ENCODE assay signal across 26 mouse cellular contexts in genomic region chr2:128115579-128115978, GRCm38 (mm10). TPM values are rescaled to one million over a fixed set of nuclear protein-coding genes. Genes with fewer than 3 reads are reported as not detected.
DNase-seq lines count a peak whose midpoint lies in the region; ATAC-seq and TF ChIP-seq lines count a peak whose summit lies in the region.
"Had no signal": no experiment of that assay in that cellular context is flagged by ENCODE, and none has a peak within 500 bp of the region (broad histone marks: within the 10 kb centered on the region; RNA-seq: fewer than 3 reads in every experiment).

No protein-coding gene starts in this region.

- TF ChIP-seq POLR2A in ES-Bruce4 (IDR thresholded peaks at IDR 0.05; ENCODE audit: insufficient read depth, low read length), result no peak

- 0 out of 2 replicates have a peak, but pooled peaks have one; percentile 55 for TF ChIP-seq EP300 in ES-Bruce4 (IDR thresholded peaks at IDR 0.05; ENCODE audit: insufficient read depth, low read depth, low read length)

- 26% methylated on average over 4 of the region's 4 CpGs for WGBS in hindbrain, embryonic 10.5 days
- 21% methylated on average over 4 of the region's 4 CpGs for WGBS in hindbrain, embryonic 14.5 days
- 32% methylated on average over 4 of the region's 4 CpGs for WGBS in neural tube, embryonic 11.5 days
- WGBS in midbrain, postnatal 0 days, result 62% methylated on average over 4 of the region's 4 CpGs

- ATAC-seq in hindbrain, embryonic 14.5 days (ENCODE audit: low FRiP score), result no peak
- ATAC-seq in neural tube, embryonic 11.5 days (ENCODE audit: insufficient read depth, low FRiP score, low TSS enrichment), result no peak
- no peak for ATAC-seq in midbrain, postnatal 0 days (ENCODE audit: low FRiP score)
- ATAC-seq: activated CD4-positive, CD25-positive, alpha-beta regulatory T cell, adult 4 months; forebrain, embryonic 13.5 days; intestine, embryonic 16.5 days had no signal

- H3K4me3 ChIP-seq in hindbrain, embryonic 10.5 days, result no peak overlapping the region
- no peak overlapping the region for H3K4me3 ChIP-seq in hindbrain, embryonic 14.5 days (replicated peaks; ENCODE audit: low read length)
- no peak overlapping the region for H3K4me3 ChIP-seq in ES-Bruce4 (ENCODE audit: low read depth, low read length)
- H3K4me3 ChIP-seq in neural tube, embryonic 11.5 days (ENCODE audit: low read depth, low read length), result no peak overlapping the region
- H3K4me3 ChIP-seq in midbrain, postnatal 0 days (ENCODE audit: low read depth, low read length), result no peak overlapping the region
- H3K4me3 ChIP-seq: forebrain, embryonic 13.5 days; hindbrain, embryonic 13.5 days; kidney, embryonic 15.5 days; limb, embryonic 12.5 days; liver, embryonic 13.5 days; midbrain, embryonic 12.5 days; myocyte had no signal

- H3K9ac ChIP-seq in hindbrain, embryonic 14.5 days, result no peak overlapping the region
- H3K9ac ChIP-seq in ES-Bruce4 (ENCODE audit: low read depth, poor library complexity, severe bottlenecking), result no peak overlapping the region
- H3K9ac ChIP-seq in neural tube, embryonic 11.5 days (ENCODE audit: low read length), result no peak overlapping the region
- H3K9ac ChIP-seq in midbrain, postnatal 0 days (replicated peaks; ENCODE audit: low read length, poor library complexity, severe bottlenecking), result no peak overlapping the region
- H3K9ac ChIP-seq: forebrain, embryonic 13.5 days; hindbrain, embryonic 13.5 days; kidney, embryonic 15.5 days; limb, embryonic 12.5 days; liver, embryonic 13.5 days; lung, embryonic 14.5 days; midbrain, embryonic 12.5 days had no signal

- H3K9me3 ChIP-seq in hindbrain, embryonic 10.5 days, result no peaks in the 10 kb centered on the region
- no peaks in the 10 kb centered on the region for H3K9me3 ChIP-seq in hindbrain, embryonic 14.5 days (ENCODE audit: control insufficient read depth, low read length)
- H3K9me3 ChIP-seq in ES-Bruce4 (replicated peaks; ENCODE audit: control insufficient read depth, insufficient read depth, low read length, poor library complexity, severe bottlenecking), result no peaks in the 10 kb centered on the region
- no peaks in the 10 kb centered on the region for H3K9me3 ChIP-seq in neural tube, embryonic 11.5 days (ENCODE audit: control insufficient read depth, low read length)
- H3K9me3 ChIP-seq in midbrain, postnatal 0 days (ENCODE audit: low read length), result no peaks in the 10 kb centered on the region
- H3K9me3 ChIP-seq: forebrain, embryonic 13.5 days; hindbrain, embryonic 13.5 days; kidney, embryonic 15.5 days; limb, embryonic 12.5 days; liver, embryonic 13.5 days; midbrain, embryonic 12.5 days had no signal

- no peak for TF ChIP-seq CTCF in ES-Bruce4 (IDR thresholded peaks at IDR 0.05; ENCODE audit: low read depth, low read length)
- no peak for TF ChIP-seq CTCF in midbrain, postnatal 0 days (IDR thresholded peaks at IDR 0.05)

- no peaks in the 10 kb centered on the region for H3K36me3 ChIP-seq in hindbrain, embryonic 10.5 days
- no peaks in the 10 kb centered on the region for H3K36me3 ChIP-seq in hindbrain, embryonic 14.5 days (replicated peaks; ENCODE audit: control insufficient read depth, insufficient read depth)
- H3K36me3 ChIP-seq in ES-Bruce4 (ENCODE audit: control insufficient read depth, insufficient read depth, low read length, poor library complexity, severe bottlenecking), result no peaks in the 10 kb centered on the region
- no peaks in the 10 kb centered on the region for H3K36me3 ChIP-seq in neural tube, embryonic 11.5 days (ENCODE audit: control insufficient read depth, insufficient read depth, low read length)
- H3K36me3 ChIP-seq in midbrain, postnatal 0 days (ENCODE audit: insufficient read depth, low read length), result no peaks in the 10 kb centered on the region
- H3K36me3 ChIP-seq: hindbrain, embryonic 13.5 days; kidney, embryonic 15.5 days; limb, embryonic 12.5 days; liver, embryonic 13.5 days; midbrain, embryonic 12.5 days had no signal

- peaks cover 4% of the 10 kb centered on the region; the same call in 1 of the 2 replicates for H3K27me3 ChIP-seq in hindbrain, embryonic 10.5 days (ENCODE audit: insufficient read depth, poor library complexity, severe bottlenecking)
- no peaks in the 10 kb centered on the region for H3K27me3 ChIP-seq in hindbrain, embryonic 14.5 days (ENCODE audit: control insufficient read depth, insufficient read depth, low read length)
- no peaks in the 10 kb centered on the region for H3K27me3 ChIP-seq in ES-Bruce4 (ENCODE audit: control insufficient read depth, insufficient read depth, low read length, poor library complexity, severe bottlenecking)
- H3K27me3 ChIP-seq in neural tube, embryonic 11.5 days (ENCODE audit: control insufficient read depth, insufficient read depth, low read length), result no peaks in the 10 kb centered on the region
- no peaks in the 10 kb centered on the region for H3K27me3 ChIP-seq in midbrain, postnatal 0 days (ENCODE audit: insufficient read depth, low read length)
- H3K27me3 ChIP-seq: forebrain, embryonic 13.5 days; hindbrain, embryonic 13.5 days; kidney, embryonic 15.5 days; limb, embryonic 12.5 days had no signal

- DNase-seq in hindbrain, embryonic 10.5 days (ENCODE audit: low spot score), result peak; percentile 62
- DNase-seq in hindbrain, embryonic 14.5 days (ENCODE audit: low spot score), result no peak
- peak; percentile 76 for DNase-seq in embryo, embryonic 10 days (ENCODE audit: low spot score)
- DNase-seq in neural tube, embryonic 11.5 days (ENCODE audit: low spot score), result peak; percentile 57
- no peak for DNase-seq in right cerebral cortex, postnatal 10 days (ENCODE audit: low spot score in 2 of 2)
- DNase-seq in midbrain, postnatal 0 days (ENCODE audit: low spot score), result no peak
- DNase-seq: adrenal gland, postnatal 10 days; B cell, adult 2 months; cerebellum, adult 9-11 months; gastrocnemius, postnatal 25 days; heart, postnatal 10 days; kidney, postnatal 4 days; liver, embryonic 13.5 days; lung, embryonic 14.5 days; lung, postnatal 4 days; right cerebral cortex, adult 18-20 months had no signal

- H3K27ac ChIP-seq in hindbrain, embryonic 10.5 days, result no peak overlapping the region
- no peak overlapping the region for H3K27ac ChIP-seq in hindbrain, embryonic 14.5 days
- H3K27ac ChIP-seq in ES-Bruce4 (ENCODE audit: insufficient read depth, low read length), result no peak overlapping the region
- no peak overlapping the region for H3K27ac ChIP-seq in neural tube, embryonic 11.5 days (ENCODE audit: low read depth, low read length)
- H3K27ac ChIP-seq in midbrain, postnatal 0 days (ENCODE audit: low read depth, low read length), result no peak overlapping the region
- H3K27ac ChIP-seq: forebrain, embryonic 13.5 days; hindbrain, embryonic 13.5 days; kidney, embryonic 15.5 days; limb, embryonic 12.5 days; liver, embryonic 13.5 days; midbrain, embryonic 12.5 days had no signal

- H3K4me2 ChIP-seq in hindbrain, embryonic 14.5 days (replicated peaks), result no peak overlapping the region
- H3K4me2 ChIP-seq in neural tube, embryonic 11.5 days (ENCODE audit: low read depth), result no peak overlapping the region
- H3K4me2 ChIP-seq in midbrain, postnatal 0 days (ENCODE audit: low read depth, low read length, poor library complexity, severe bottlenecking), result no peak overlapping the region
- H3K4me2 ChIP-seq: forebrain, embryonic 13.5 days; heart, embryonic 11.5 days; hindbrain, embryonic 13.5 days; kidney, embryonic 15.5 days; limb, embryonic 12.5 days; liver, embryonic 13.5 days; lung, embryonic 14.5 days; midbrain, embryonic 12.5 days had no signal

- H3K4me1 ChIP-seq in hindbrain, embryonic 10.5 days (replicated peaks), result peaks cover 13% of the 10 kb centered on the region
- H3K4me1 ChIP-seq in hindbrain, embryonic 14.5 days (replicated peaks; ENCODE audit: control insufficient read depth, insufficient read depth, low read length), result no peaks in the 10 kb centered on the region
- H3K4me1 ChIP-seq in ES-Bruce4 (ENCODE audit: control insufficient read depth, insufficient read depth, low read length), result peaks cover 2% of the 10 kb centered on the region
- no peaks in the 10 kb centered on the region for H3K4me1 ChIP-seq in neural tube, embryonic 11.5 days (ENCODE audit: control insufficient read depth, insufficient read depth, low read length)
- no peaks in the 10 kb centered on the region for H3K4me1 ChIP-seq in midbrain, postnatal 0 days (ENCODE audit: insufficient read depth, low read length)
- H3K4me1 ChIP-seq: forebrain, embryonic 13.5 days; hindbrain, embryonic 13.5 days; kidney, embryonic 15.5 days; limb, embryonic 12.5 days; liver, embryonic 13.5 days; midbrain, embryonic 12.5 days had no signal

RNA-seq across cellular contexts. Expression of gene Bcl2l11, which starts 10.3 kb away (rescaled TPM):
- 26.2 and 27.4 TPM in 2 replicates for polyA plus RNA-seq in hindbrain, embryonic 10.5 days (2016; fragmentation: Nextera tagmentation; extraction: Ambion mirVana)
- polyA plus RNA-seq in hindbrain, embryonic 14.5 days (2014; fragmentation: Nextera tagmentation; extraction: Ambion mirVana), result 12.2 and 12.9 TPM in 2 replicates
- 75.5 and 76.1 TPM in 2 replicates for polyA plus RNA-seq in ES-Bruce4 (2011; ENCODE audit: insufficient read depth, insufficient read length, low read depth, missing spikeins)
- polyA plus RNA-seq in neural tube, embryonic 11.5 days (2014; fragmentation: Nextera tagmentation; extraction: Ambion mirVana), result 17.3 and 19.5 TPM in 2 replicates
- total RNA-seq in midbrain, postnatal 0 days (2014; rRNA removed), result 6.5 and 13.1 TPM in 2 replicates
- polyA plus RNA-seq in midbrain, postnatal 0 days (2015; fragmentation: Nextera tagmentation; extraction: Ambion mirVana), result 3.7 and 5.1 TPM in 2 replicates

Comparison
In these comparisons a context has a peak if more than half of its experiments do, and no peak if none do; other contexts are left out.
1. DNase-seq: peak in hindbrain, embryonic 10.5 days (single experiment), embryo, embryonic 10 days (single experiment) and neural tube, embryonic 11.5 days (single experiment); none in hindbrain, embryonic 14.5 days (single experiment), right cerebral cortex, postnatal 10 days (0 of 2) and midbrain, postnatal 0 days (single experiment).